Mouse (Mus musculus): Measurements from ENCODE around the gene Dennd4a.

The Dennd4a gene

DNA sequence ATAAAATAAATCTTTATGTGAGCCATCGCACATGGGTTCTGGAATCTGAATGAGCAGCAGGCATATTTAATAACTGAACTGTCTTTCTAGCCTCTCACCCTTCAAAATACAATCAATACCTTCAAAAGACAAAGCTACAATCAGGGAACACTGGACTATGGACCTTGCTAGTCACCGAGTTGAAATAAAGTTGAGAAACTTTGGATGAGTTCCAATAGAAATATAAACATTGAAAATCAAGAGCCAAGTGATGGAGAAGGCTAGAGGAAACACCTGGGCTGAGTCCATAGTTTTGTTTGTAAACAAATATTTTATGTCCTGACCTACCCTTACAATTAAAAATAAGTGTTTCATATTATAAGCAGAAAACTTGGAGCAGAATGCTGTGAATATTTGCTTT is 102.8 kb downstream of the Dennd4a start:
- no peak for DNase-seq (ENCODE audit: low spot score)

DNA sequence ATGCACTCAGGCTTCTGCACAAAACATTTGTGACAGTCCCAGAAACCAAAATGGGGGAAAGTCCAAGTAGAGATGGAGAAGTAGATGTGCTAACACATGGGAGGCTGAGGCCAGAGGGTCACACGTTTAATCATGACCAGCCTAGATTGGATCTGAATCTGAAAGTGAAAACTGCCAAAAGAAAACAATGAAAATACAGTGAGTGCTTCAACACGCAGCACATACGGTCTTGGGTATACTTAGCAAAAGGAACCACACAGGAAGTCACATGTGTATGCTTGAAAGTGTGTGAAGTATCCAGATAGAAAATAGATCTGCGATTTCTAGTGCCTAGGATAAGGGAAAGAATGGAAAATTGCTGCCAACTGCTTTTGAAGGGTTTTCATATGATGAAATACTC is 103.5 kb downstream of the Dennd4a start:
- no peak for DNase-seq (ENCODE audit: low spot score)

DNA sequence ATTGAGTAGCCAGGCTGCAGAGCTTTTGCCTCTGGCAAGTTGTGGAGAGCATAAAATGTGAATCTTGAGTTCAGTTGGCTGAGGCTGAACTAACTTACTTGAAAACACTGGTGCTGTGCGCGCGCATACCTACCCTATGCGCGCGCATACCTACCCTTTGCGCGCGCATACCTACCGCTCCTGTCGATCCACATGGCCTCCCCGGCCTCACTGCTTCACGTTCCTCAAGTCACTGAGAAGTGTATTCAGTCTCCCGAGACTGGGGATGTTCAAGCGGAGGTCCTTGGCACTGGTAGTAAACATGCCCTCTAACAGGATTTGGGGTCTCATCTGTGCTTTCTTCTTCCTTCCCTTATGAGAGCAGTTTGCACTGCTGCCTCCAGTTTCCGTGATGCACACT is 107.4 kb downstream of the Dennd4a start:
- DNase-seq (ENCODE audit: low spot score), result peak; percentile 16

DNA sequence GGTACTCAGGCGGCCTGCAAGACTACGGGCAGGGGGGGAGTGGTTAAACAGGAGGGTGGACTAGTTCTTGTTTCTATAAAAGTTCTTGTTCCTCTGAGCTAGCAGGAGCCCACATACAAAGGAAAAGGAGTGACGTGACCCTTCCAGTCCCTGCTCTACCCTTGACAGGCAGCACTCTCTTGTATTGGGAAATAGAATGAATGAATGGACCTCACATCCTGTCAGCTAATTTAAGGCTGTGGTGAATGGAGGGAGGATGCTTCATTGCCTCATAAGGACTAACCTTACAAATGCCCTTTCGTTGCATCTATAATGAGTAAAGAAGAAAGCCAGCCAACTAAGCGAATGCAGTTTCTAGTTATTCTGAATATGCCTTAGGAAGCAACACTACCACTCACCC is 114.6 kb downstream of the Dennd4a start:
- no peak for DNase-seq (ENCODE audit: low spot score)

DNA sequence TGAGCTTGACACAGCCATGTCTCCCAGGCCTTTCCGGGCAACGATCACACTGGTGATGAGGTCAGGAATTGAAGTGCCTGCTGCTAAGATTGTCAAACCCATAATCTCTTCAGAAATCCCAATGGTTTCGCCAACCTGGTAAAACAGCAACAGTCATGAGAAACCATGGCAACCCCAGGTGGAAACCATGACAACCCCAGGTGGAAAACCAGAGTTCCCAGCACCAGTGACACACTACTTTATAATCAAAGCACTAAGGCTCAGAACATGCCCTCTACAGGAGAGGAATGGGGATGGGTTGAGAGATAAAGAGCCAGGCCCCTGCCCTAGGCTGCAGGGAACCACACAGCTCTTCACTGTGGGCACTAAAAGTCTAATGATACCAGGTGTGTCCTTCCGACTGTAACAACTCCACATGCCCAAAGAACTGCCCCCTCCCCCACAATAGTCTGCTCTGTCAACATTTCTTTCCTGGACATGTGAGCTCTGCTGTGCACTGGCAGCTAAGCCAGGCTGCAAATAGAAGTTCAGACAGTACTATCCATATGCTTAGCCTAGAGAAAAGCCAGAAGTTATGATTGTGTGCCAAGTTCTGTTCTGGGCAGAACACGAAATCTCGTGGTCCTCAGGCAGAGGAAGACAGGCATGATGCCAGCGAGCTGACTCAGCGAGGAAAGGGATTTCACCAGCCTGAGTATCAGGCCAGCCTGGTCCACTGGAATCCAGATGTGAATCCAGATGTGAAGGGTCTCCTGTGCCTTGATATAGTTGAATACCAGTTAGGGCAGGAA is 115.3 kb downstream of the Dennd4a start:
- no peak for DNase-seq (ENCODE audit: low spot score)

DNA sequence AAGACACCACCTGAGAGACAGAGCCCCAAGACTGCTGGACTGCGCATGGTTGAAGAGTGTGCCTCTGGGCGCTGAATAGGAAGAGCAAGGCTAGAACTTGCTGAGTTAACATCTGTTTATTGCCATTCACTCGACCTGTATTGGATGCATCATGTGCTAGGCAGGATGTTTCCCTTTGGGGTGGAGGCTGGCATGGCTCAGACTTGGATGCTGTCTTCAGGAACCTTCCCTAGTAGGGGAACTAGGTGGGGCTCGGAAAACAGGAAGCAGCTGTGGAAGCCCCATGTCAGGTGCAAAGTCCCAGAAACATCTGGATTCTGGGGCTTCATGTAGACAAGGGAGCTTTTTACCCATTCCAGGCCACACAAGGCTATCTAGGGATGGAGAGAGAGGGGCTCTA is 119.1 kb downstream of the Dennd4a start:
- no peak for DNase-seq (ENCODE audit: low spot score)

DNA sequence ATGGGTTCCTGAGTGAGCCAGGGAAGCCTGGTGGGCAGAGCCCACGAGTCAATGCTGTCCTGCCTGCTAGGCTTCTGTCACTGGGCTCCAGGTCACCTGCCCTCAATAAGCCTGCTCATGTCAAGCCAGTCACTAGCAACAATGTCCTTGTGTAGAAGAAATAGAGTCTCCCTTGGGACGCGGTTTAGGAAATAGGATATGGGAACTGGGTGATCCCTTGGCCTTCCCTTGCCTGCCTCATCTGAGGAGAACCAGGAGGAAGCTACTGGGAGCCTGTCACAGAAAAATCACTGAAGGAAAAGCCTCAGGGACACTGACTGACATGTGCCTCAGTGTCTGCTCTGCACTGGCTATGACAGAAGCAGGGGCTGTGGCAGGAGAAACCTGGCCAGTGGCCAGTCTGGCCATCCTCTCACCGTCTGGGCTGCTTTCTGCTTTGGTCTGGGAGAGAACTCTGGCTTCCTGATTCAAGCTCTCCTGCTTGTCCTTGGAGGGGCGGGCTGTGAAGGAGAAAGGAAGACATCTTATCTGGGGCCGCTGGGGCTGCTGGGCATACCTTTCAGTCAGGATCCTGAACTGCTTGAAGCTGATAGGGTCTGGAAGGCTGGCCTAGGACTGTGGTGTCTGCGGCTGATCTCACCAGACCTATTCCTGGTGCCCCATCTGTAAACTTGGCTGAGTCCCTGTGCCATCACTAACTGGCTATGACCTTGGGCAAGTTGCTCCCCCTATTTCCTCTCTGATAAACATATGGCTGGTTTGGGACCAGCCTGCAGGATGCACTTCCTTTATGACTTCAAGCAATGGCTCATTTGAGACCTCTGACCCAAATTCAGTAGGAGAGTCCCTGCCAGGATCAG is 120.8 kb downstream of the Dennd4a start:
- no peak for DNase-seq (ENCODE audit: low spot score)

DNA sequence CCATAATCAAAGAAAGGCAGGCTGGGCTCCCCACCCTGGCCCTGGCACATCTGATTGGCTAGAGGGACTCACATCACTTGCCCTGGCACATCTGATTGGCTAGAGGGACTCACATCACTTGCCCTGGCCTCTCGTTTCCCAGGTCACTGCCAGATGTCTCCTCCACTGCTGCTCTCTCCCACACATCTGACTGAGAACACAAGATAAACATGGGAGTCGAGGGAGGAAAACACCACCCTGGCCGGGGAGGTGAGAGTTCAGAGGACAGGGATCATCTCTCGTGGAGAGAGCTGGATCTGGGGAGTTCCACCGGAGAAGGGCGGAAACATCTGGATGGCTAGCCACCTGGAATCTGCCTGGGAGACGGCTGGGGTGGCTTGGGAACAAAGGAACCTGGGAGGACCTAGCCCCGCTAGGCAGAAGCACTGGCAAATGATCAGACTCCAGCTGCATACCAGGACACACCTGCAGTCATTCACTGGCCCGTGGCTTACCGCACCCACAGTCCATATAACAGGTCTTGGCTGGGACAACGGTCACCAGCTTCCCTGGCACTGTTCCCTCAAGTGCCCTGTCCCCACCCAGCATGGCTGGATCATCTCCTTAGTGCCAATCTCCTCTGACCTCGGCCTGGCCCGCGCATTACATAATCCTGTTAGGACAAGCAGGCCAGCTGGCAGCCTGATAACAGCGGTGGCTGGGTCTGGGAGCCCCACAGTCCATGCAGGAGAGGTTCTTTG is 123.0 kb downstream of the Dennd4a start:
- DNase-seq (ENCODE audit: low spot score), result peak; percentile 25

DNA sequence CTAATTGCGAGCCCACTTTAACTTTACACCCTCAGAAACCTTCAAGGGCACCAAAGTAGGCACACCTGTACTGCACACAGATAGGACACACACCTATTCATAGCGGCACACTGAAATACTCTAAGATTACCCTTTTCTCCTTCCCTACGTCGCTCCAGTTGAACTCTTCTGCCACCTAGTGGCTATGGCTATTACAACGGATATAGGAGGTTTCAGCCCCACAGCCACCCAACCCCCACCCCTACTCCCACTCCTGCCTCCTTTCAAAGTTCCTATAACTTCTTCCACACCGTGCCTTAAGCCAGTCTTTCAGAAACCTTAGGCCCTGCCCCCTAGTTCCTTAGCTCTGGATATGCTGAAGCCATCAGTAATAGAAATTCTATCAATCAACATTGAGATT is 125.4 kb downstream of the Dennd4a start:
- DNase-seq (ENCODE audit: low spot score), result peak; percentile 85

DNA sequence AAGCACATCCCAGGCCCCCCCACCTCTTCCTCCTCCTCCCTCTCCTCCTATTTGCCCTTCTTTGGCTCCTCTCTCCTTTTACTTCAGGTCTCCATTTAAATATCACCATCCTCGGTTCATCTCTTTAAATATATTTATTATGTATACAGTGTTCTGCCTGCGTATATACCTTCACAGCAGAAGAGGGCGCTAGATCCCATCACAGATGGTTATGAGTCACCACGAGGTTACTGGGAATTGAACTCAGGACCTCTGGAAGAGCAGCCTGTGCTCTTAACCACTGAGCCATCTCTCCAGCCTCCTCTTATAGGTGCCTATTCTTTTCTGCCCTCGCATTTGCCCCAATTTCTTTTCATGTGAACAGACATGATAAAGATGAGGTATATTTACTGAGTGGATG is 126.4 kb downstream of the Dennd4a start:
- DNase-seq (ENCODE audit: low spot score), result no peak

DNA sequence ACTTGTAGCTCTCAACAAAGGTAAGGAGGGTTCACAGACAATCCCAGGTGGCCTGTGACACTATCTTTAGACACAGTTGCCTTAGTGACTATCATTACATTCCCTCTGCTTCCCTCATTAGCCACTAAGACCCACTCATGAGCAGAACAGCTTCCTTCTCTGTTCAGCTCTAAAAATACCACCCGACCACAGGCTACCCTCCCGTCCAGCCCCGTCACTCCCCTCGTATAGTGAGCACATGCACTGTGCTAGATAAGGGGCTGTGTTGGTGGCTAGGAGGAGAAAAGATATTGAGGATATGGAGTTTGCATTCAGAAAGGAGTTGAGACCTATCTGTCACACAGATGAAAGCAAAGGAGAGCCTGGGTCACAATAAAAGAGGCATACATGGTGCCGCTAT is 127.4 kb downstream of the Dennd4a start:
- DNase-seq (ENCODE audit: low spot score), result no peak

DNA sequence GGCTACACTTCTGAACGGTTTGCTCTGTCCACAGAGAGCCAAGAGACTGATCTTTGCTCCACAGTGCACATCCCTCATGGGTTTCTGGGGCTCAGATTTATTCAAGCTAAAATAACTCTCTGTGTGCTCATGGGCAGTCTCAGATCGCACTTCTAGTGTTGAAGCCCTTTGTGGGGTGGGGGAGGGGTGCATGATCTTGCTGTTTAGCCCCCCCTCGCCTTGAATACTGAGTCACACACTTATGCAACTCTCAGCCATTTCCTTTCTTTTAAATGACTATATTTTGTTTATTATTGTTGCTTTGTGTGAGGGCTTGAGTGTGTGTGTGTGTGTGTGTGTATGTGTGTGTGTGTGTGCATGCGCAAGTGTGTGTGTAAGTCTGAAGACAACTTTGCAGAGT is 128.1 kb downstream of the Dennd4a start:
- no peak for DNase-seq (ENCODE audit: low spot score)

DNA sequence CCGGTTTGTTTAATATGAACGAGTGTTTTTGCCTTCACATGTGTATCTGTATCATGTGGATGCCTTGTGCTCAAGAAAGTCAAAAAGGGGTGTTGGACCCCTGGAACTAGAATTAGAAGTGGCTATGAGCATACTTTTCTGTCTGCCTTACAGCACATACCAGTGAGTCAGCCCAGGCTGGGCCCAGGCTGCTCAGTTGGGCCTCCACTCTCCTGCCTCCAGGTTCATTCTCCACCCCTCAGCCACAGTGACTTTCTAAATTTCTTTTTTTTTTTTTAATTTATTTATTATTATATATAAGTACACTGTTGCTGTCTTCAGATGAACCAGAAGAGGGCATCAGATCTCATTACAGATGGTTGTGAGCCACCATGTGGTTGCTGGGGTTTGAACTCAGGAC is 128.7 kb downstream of the Dennd4a start:
- DNase-seq (ENCODE audit: low spot score), result no peak

DNA sequence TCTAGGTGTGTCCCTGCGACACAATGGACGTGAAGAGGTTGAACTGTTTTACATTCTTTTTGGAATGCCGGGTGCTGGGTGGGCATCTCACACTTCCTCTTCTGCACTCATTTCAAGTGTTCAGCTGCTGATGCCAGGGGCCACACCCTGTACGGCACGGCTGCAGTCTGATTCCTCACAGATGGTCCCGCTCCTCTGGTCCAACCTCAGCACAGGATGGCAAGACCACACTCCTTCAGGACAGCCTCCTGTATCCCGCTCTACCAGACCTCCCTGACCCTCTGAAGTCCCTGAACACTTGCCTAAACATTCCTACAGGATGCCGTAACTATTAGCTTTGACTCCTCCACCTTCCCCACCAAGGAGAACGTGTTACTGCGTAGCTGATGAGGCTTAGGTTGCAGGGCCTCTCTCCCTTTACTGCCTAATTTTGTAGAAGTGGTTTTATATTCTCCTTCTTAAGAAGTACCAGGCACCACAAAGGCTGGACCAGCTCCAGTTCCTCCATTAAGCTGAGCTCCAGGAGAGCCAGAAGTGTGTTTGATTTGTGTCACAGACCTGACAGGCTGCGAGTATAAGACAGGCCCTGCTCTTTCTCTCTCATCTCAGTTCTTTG is 129.7 kb downstream of the Dennd4a start:
- DNase-seq (ENCODE audit: low spot score), result no peak

DNA sequence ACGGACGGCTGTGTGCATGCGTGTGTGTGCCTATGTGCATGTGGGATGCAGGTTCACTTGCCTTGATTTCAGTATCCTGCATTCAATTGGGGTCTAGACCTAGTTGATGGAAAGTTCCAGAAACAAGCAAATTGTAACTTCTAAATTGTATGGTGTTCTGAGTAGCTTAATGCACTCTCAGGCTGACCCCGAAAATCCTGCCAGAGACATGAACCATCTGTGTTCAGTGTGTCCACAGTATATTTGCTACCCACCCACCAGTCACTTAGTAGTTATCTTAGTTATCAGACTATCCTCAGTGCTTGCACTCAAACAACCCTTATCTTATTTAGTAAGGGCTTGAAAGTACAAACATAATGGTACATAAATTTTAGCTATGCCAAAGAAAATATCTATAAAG is 130.5 kb downstream of the Dennd4a start:
- DNase-seq (ENCODE audit: low spot score), result no peak

DNA sequence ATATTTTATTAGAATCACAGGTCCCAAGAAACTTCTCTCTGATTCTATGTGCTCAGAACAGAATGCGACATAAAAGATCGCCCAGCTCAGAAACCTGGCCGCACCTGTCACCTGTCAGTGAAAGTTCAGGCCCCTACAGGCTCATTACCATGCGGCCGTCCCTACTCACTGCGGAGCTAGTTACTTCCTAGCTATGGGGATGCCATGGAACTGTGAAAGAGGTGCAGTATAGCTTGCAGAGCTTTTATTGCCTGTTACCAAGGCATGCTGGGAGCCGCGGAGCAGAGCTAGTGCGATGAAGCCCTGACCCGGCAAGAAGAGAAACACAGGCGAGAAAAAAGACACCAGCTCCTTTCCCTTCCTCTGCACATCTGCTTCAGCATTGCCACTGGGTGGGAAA is 132.9 kb downstream of the Dennd4a start:
- DNase-seq (ENCODE audit: low spot score), result no peak

DNA sequence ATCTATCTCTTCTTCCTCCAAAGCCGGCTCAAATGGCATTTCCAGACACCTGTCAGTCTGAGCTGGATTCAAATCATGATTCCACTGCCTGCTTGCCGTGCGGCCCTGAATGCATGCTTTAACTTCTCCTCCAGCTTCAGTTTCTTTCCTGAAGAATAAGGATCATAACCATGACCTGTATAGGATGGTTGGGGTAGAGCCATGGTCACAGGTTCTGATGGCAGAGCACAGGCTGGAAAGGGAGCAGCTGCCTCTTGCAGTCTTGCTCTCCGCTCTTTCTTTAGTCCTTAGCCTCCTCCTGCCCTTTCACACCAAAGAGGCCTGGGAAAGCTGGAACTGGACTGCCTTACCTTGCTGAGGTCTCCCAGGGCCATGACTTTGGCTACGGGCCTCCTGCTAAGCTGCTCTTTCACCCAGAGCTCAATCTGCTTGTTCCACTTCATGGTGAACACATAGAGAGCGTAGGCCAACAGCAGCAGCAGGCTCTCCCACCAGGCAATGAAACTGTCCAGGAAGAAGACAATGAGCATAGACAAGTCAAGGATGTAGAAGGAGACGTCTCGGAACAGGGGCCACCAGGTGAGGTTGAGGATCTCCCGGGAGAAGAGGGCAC is 136.4 kb downstream of the Dennd4a start:
- no peak for DNase-seq (ENCODE audit: low spot score)

DNA sequence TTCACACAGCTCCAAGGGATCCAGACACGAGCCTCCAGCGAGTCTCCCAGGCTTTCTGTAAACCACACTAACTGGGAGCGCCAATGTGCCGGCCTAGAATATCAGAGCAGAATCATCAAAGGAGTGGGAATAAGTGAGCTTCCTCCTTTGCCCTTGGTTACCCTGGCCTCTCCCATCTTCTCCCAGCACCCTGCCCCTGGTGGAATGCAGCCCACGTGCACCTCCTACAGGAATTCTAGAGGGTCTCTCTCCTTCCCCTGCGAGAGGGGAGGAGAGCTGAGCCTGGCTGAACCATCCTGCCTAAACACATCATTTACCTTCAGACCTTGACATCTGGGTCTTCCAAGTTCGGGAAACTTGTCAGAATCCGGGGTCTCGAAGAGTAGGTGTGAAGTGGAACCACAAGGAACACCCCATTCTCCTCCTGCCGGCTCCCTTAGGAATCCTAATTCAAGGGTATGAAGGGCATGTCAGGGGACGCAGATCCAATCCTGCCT is 140.1 kb downstream of the Dennd4a start, which contains the start of gene Slc24a1:
Slc24a1 (minus strand) TSS at position 447 of the 497 bp plus-strand sequence.
- no peak for DNase-seq (ENCODE audit: low spot score)

DNA sequence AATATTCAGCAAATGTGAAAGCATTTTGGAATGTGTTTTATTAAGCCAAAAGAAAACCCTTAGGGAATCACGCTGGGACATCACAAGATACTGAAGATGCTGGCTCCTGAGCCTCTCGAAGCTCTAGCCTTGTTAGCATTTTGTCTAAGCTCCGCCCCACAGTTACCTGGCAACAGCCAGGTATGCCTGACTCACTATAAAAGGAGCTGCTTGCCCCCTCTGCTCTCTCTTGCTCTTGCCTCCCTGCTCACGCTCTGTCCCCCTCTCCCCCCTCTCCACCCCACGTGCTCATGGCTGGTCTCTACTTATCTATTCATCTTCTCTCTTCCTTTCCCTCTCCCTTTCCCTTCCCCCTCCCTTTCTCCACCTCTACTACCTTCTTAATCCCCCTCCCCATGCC is 140.9 kb downstream of the Dennd4a start:
- DNase-seq (ENCODE audit: low spot score), result no peak

DNA sequence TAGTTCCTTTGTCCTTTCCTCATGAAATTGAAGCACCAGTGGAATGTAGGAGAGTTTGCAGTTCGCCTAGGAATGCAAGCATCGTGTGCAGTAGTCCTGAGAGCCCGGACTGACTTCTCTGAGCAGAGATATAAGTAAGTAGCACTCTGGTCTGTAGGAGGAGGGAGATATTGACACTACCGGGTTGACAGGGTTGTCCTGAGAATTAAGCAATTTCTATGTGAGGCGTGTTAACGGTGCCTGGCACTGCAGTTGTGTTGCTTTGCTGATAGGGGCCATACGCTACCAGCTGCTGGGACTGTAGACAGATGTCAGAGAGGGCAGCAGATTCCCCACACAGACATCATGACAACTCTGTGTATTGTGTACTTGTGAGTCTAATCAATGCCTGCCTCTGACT is 142.1 kb downstream of the Dennd4a start:
- DNase-seq (ENCODE audit: low spot score), result no peak

DNA sequence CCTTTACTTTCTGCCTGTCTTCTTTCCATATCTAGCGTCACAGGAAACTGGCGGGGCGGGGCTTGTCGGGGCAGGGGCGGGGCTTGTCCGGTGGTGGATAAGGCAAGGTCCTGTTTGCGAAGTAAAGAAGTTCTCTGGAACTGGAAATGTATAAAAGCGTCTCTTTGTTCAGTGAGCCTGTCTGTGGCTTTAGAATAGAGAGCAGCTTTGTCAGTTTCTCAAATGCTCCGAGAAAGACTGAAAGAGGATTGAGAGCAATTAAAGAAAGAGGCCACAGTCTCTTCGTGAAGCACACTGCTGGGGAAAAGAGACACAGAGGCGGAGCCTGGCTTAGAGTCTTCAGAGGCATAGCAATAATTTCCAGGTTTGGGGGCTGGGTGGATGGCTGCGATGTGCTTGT is 145.2 kb downstream of the Dennd4a start:
- no peak for DNase-seq (ENCODE audit: low spot score)

DNA sequence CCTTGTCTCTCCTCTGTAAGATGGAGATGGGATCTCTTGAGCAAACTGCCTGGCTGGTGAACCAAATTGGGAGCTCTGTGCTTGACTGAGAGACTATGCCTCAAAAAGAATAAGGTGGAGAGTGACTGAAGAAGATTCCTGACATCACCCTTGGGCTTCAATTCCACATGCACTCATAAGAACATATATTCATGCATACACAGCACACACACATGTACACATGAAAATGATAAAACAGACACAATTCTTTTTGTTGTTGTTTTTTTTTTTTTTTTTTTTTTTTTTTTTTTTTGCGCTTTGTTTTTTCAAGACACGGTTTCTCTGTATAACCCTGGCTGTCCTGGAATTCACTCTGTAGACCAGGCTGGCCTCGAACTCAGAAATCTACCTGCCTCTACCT is 146.1 kb downstream of the Dennd4a start:
- no peak for DNase-seq (ENCODE audit: low spot score)

Measured in retina, embryonic 14.5 days (tissue).